Mouse (Mus musculus): ENCODE measurements around the gene Plod1.

- TF ChIP-seq CTCF (IDR thresholded peaks at IDR 0.05; ENCODE audit: borderline replicate concordance, insufficient read depth, low read length) (peak; percentile 48; the same call in 1 of the 2 replicates), POLR2A (IDR thresholded peaks at IDR 0.05; ENCODE audit: low read depth, low read length) (no peak)
Measured at GRCm38 (mm10) chr4:147959881-147960831, 23.6 kb upstream of the Plod1 start.
